Mouse (Mus musculus) lung, embryonic 16.5 days (tissue): ENCODE measurements around the gene Kdm2b. TPM values are rescaled to one million over a fixed set of nuclear protein-coding genes. Genes with fewer than 3 reads are reported as not detected.
A peak's percentile ranks its signal among the peaks of the same experiment; 100 is the strongest.

Source experiments
- ATAC-seq: fragments of 200-750 bp; cut with Nextera tagmentation; 2 replicates; pipeline ENCODE4 v1.8.0; 2017; ENCODE audit warnings: low read depth, mild to moderate bottlenecking, moderate library complexity
- H3K27ac ChIP-seq: fragments of 300-500 bp; sonication (generic); 2 replicates; pipeline ENCODE4 v1.5.1; 2014; ENCODE audit warnings: mild to moderate bottlenecking, control low read depth, low read length
- H3K27me3 ChIP-seq: fragments of 300-500 bp; sonication (generic); 2 replicates; pipeline ENCODE4 v1.6.1; 2014; ENCODE audit warnings: low read depth, low read length, mixed read lengths; ENCODE audit not compliant: control insufficient read depth, insufficient read depth
- H3K36me3 ChIP-seq: fragments of 300-500 bp; sonication (generic); 2 replicates; pipeline ENCODE4 v1.6.1; 2014; ENCODE audit warnings: low read length; ENCODE audit not compliant: control insufficient read depth, insufficient read depth
- H3K4me1 ChIP-seq: fragments of 300-500 bp; sonication (generic); replicated peaks from 2 replicates; pipeline ENCODE4 v1.6.1; 2014; ENCODE audit warnings: low read length, mixed read lengths; ENCODE audit not compliant: control insufficient read depth, insufficient read depth
- H3K4me2 ChIP-seq: fragments of 300-500 bp; sonication (generic); 2 replicates; pipeline ENCODE4 v1.6.1; 2014; ENCODE audit warnings: low read depth, low read length, control low read depth
- H3K4me3 ChIP-seq: fragments of 300-500 bp; sonication (generic); 2 replicates; pipeline ENCODE4 v1.5.1; 2014; ENCODE audit warnings: mild to moderate bottlenecking, low read length, control low read depth
- H3K9ac ChIP-seq: fragments of 300-500 bp; sonication (generic); 2 replicates; pipeline ENCODE4 v1.6.1; 2014; ENCODE audit warnings: low read length, control low read depth
- H3K9me3 ChIP-seq: fragments of 300-500 bp; sonication (generic); 2 replicates; pipeline ENCODE4 v1.6.1; 2016; ENCODE audit warnings: low read length; ENCODE audit not compliant: control insufficient read depth
- WGBS: fragments of 180-500 bp; shearing (Covaris S2); extraction: QIAGEN DNeasy Blood & Tissue Kit; methylation state at CpG from one replicate; pipeline ENCODE4 v1.1.7; 2014; 5-methylcytosine and 5-hydroxymethylcytosine counted together
- polyA plus RNA-seq: library from polyadenylated mRNA; unstranded; fragments of >200 nt; fragmentation: Nextera tagmentation; extraction: Ambion mirVana; gene quantifications from 2 replicates; pipeline ENCODE4 v1.2.1, GENCODE M21; 2015

Gene Kdm2b
- polyA plus RNA-seq, 1 experiment from 2014 or later, result 37.6 TPM

- H3K4me3 ChIP-seq, result no peak overlapping the region
- WGBS, result 83% methylated on average over 18 of the region's 18 CpGs
- no peak overlapping the region for H3K27ac ChIP-seq
- H3K9me3 ChIP-seq, result no peaks in the 10 kb centered on the region
- H3K4me1 ChIP-seq, result no peaks in the 10 kb centered on the region
- no peak for ATAC-seq
- no peaks in the 10 kb centered on the region for H3K27me3 ChIP-seq
- H3K9ac ChIP-seq, result no peak overlapping the region
- no peaks in the 10 kb centered on the region for H3K36me3 ChIP-seq
- H3K4me2 ChIP-seq, result no peak overlapping the region
Measured at GRCm38 (mm10) chr5:122909481-122909880, 80.1 kb downstream of the Kdm2b start.

GRCm38 (mm10) chr5:122908001-122908400 is 81.6 kb downstream of the Kdm2b start:
- 96% methylated on average over 2 of the region's 2 CpGs for WGBS

GRCm38 (mm10) chr5:122907182-122907581 is 82.4 kb downstream of the Kdm2b start:
- no peaks in the 10 kb centered on the region for H3K4me1 ChIP-seq

More at GRCm38 (mm10) chr5:122908001-122908400, 81.6 kb downstream of the Kdm2b start:
- Histone ChIP-seq H3K9me3 (no peaks in the 10 kb centered on the region), H3K27me3 (no peaks in the 10 kb centered on the region), H3K4me1 (no peaks in the 10 kb centered on the region), H3K4me2 (no peak overlapping the region), H3K27ac (no peak overlapping the region), H3K9ac (no peak overlapping the region), H3K36me3 (no peaks in the 10 kb centered on the region), H3K4me3 (no peak overlapping the region)
- ATAC-seq, result no peak

GRCm38 (mm10) chr5:122903165-122903564 is 86.5 kb downstream of the Kdm2b start:
- ATAC-seq, result no peak
- no peaks in the 10 kb centered on the region for H3K9me3 ChIP-seq

More at GRCm38 (mm10) chr5:122907182-122907581, 82.4 kb downstream of the Kdm2b start:
- no peak overlapping the region for H3K4me2 ChIP-seq
- H3K27me3 ChIP-seq, result no peaks in the 10 kb centered on the region
- no peak overlapping the region for H3K9ac ChIP-seq
- 92% methylated on average over 1 of the region's 1 CpGs for WGBS
- H3K27ac ChIP-seq, result no peak overlapping the region
- no peaks in the 10 kb centered on the region for H3K9me3 ChIP-seq
- no peaks in the 10 kb centered on the region for H3K36me3 ChIP-seq
- ATAC-seq, result no peak
- H3K4me3 ChIP-seq, result no peak overlapping the region

GRCm38 (mm10) chr5:122902228-122902627 is 87.4 kb downstream of the Kdm2b start:
- Histone ChIP-seq H3K4me1 (peaks cover 11% of the 10 kb centered on the region), H3K9me3 (no peaks in the 10 kb centered on the region), H3K9ac (no peak overlapping the region), H3K4me3 (no peak overlapping the region), H3K36me3 (no peaks in the 10 kb centered on the region), H3K27me3 (no peaks in the 10 kb centered on the region), H3K4me2 (no peak overlapping the region), H3K27ac (no peak overlapping the region)
- no peak for ATAC-seq
- 58% methylated on average over 6 of the region's 6 CpGs for WGBS

More at GRCm38 (mm10) chr5:122903165-122903564, 86.5 kb downstream of the Kdm2b start:
- Histone ChIP-seq H3K9ac (no peak overlapping the region), H3K27ac (no peak overlapping the region), H3K36me3 (no peaks in the 10 kb centered on the region), H3K27me3 (no peaks in the 10 kb centered on the region), H3K4me1 (peaks cover 6% of the 10 kb centered on the region; the same call in 1 of the 2 replicates), H3K4me3 (no peak overlapping the region), H3K4me2 (no peak overlapping the region)
- WGBS, result 77% methylated on average over 5 of the region's 5 CpGs

GRCm38 (mm10) chr5:122901666-122902065 is 88.0 kb downstream of the Kdm2b start:
- Histone ChIP-seq H3K9me3 (no peaks in the 10 kb centered on the region), H3K4me2 (no peak overlapping the region), H3K4me3 (no peak overlapping the region), H3K9ac (no peak overlapping the region), H3K4me1 (peaks cover 11% of the 10 kb centered on the region), H3K27ac (no peak overlapping the region), H3K36me3 (no peaks in the 10 kb centered on the region), H3K27me3 (no peaks in the 10 kb centered on the region)
- WGBS, result 42% methylated on average over 3 of the region's 3 CpGs
- ATAC-seq, result no peak

- H3K4me3 ChIP-seq, result no peak overlapping the region
- no peaks in the 10 kb centered on the region for H3K9me3 ChIP-seq
- ATAC-seq, result no peak
- peak overlapping the region; percentile 96 for H3K4me2 ChIP-seq
- no peaks in the 10 kb centered on the region for H3K36me3 ChIP-seq
- no peaks in the 10 kb centered on the region for H3K27me3 ChIP-seq
- H3K9ac ChIP-seq, result no peak overlapping the region
- H3K4me1 ChIP-seq, result peaks cover 11% of the 10 kb centered on the region
- 44% methylated on average over 11 of the region's 11 CpGs for WGBS
- no peak overlapping the region for H3K27ac ChIP-seq
Measured at GRCm38 (mm10) chr5:122901179-122901578, 88.4 kb downstream of the Kdm2b start.

GRCm38 (mm10) chr5:122900558-122901171 is 89.0 kb downstream of the Kdm2b start:
- Histone ChIP-seq H3K36me3 (no peaks in the 10 kb centered on the region), H3K27ac (peak overlapping the region; percentile 90), H3K4me1 (peaks cover 11% of the 10 kb centered on the region)

GRCm38 (mm10) chr5:122899777-122900557 is 89.7 kb downstream of the Kdm2b start:
- Histone ChIP-seq H3K9me3 (no peaks in the 10 kb centered on the region), H3K36me3 (no peaks in the 10 kb centered on the region), H3K4me2 (peak overlapping the region; percentile 96), H3K9ac (peak overlapping the region; percentile 88), H3K4me1 (peaks cover 11% of the 10 kb centered on the region), H3K27me3 (no peaks in the 10 kb centered on the region), H3K4me3 (peak overlapping the region; percentile 78), H3K27ac (peak overlapping the region; percentile 90)
- WGBS, result 0% methylated on average over 62 of the region's 120 CpGs
- peak; percentile 99 for ATAC-seq

More at GRCm38 (mm10) chr5:122900558-122901171, 89.0 kb downstream of the Kdm2b start:
- Histone ChIP-seq H3K27me3 (no peaks in the 10 kb centered on the region), H3K4me2 (peak overlapping the region; percentile 96), H3K9me3 (no peaks in the 10 kb centered on the region), H3K4me3 (peak overlapping the region; percentile 78), H3K9ac (peak overlapping the region; percentile 88)
- no peak for ATAC-seq
- WGBS, result 3% methylated on average over 22 of the region's 33 CpGs
